Mouse (Mus musculus) lung, adult 2 months (tissue): ENCODE data around the gene C1s1.

Experiments
- CTCF ChIP-seq: fragments of 200-500 bp; IDR thresholded peaks from 2 replicates; pipeline ENCODE4 v1.5.1; 2011; ENCODE audit warnings: mild to moderate bottlenecking, low read length, control low read depth; ENCODE audit not compliant: insufficient read depth
- POLR2A ChIP-seq: fragments of 200-500 bp; IDR thresholded peaks from 2 replicates; pipeline ENCODE4 v1.6.1; 2011; ENCODE audit warnings: low read depth, mild to moderate bottlenecking, control low read depth, low read length, borderline replicate concordance; ENCODE audit errors: extremely low read depth

- TF ChIP-seq CTCF, result no peak
- no peak for TF ChIP-seq POLR2A
Measured at GRCm38 (mm10) chr6:124491427-124491826, 50.7 kb downstream of the C1s1 start.
